Mouse (Mus musculus): ENCODE data around the gene Ndufb8.

- TF ChIP-seq CHD1 (IDR thresholded peaks at IDR 0.05; ENCODE audit: low read depth, low read length), result no peak
- no peak for TF ChIP-seq HCFC1 (IDR thresholded peaks at IDR 0.05; ENCODE audit: low read depth, low read length)
- no peak for TF ChIP-seq USF2 (IDR thresholded peaks at IDR 0.05; ENCODE audit: borderline replicate concordance in 1 of 2, insufficient read depth in 1 of 2, low read depth in 1 of 2, low read length in 2 of 2)
- TF ChIP-seq ETS1 (IDR thresholded peaks at IDR 0.05; ENCODE audit: low read depth, low read length), result no peak
- no peak for TF ChIP-seq MAX (IDR thresholded peaks at IDR 0.05; ENCODE audit: low read length)
- no peak for TF ChIP-seq EP300 (IDR thresholded peaks at IDR 0.05; ENCODE audit: low read depth in 1 of 2, low read length in 2 of 2)
- no peak for TF ChIP-seq RAD21 (IDR thresholded peaks at IDR 0.05; ENCODE audit: low read depth, low read length)
- no peak for TF ChIP-seq CTCF (IDR thresholded peaks at IDR 0.05 in 2 of 3, conservative IDR thresholded peaks at IDR 0.05 in 1 of 3; ENCODE audit: control insufficient read depth in 1 of 3, insufficient read depth in 1 of 3, low read depth in 2 of 3, low read length in 3 of 3, poor library complexity in 1 of 3, severe bottlenecking in 1 of 3)
- no peak for TF ChIP-seq MAFK (IDR thresholded peaks at IDR 0.05; ENCODE audit: borderline replicate concordance, low read depth, low read length)
Measured at GRCm38 (mm10) chr19:44582103-44582502, 26.9 kb upstream of the Ndufb8 start.

Measured in MEL (cell line).